Mouse (Mus musculus) E14TG2a.4 (cell line): ENCODE measurements around the gene Pdzph1.

Experiments
- H3K27me3 ChIP-seq: 2 replicates; pipeline ENCODE4 v1.6.1; 2014; ENCODE audit warnings: low read length, control low read depth; ENCODE audit not compliant: insufficient read depth
- H3K36me3 ChIP-seq: 2 replicates; pipeline ENCODE4 v1.6.1; 2014; ENCODE audit warnings: low read length, control low read depth; ENCODE audit not compliant: insufficient read depth
- H3K4me1 ChIP-seq: replicated peaks from 2 replicates; pipeline ENCODE4 v1.6.1; 2014; ENCODE audit warnings: low read depth, low read length, control low read depth
- H3K4me3 ChIP-seq: replicated peaks from 2 replicates; pipeline ENCODE4 v1.5.1; 2014; ENCODE audit warnings: mild to moderate bottlenecking, low read length
- H3K9me3 ChIP-seq: 2 replicates; pipeline ENCODE4 v1.6.1; 2014; ENCODE audit warnings: low read length, control low read depth
- CTCF ChIP-seq: conservative IDR thresholded peaks from 2 replicates; pipeline ENCODE4 v1.5.1; 2014; ENCODE audit warnings: low read length
- NANOG ChIP-seq: IDR thresholded peaks from 2 replicates; pipeline ENCODE4 v1.6.1; 2014; ENCODE audit warnings: borderline replicate concordance, low read length, mixed read lengths
- POU5F1 ChIP-seq: IDR thresholded peaks from 2 replicates; pipeline ENCODE4 v1.6.1; 2014; ENCODE audit warnings: low read length, borderline replicate concordance

Pdzph1 gene

DNA sequence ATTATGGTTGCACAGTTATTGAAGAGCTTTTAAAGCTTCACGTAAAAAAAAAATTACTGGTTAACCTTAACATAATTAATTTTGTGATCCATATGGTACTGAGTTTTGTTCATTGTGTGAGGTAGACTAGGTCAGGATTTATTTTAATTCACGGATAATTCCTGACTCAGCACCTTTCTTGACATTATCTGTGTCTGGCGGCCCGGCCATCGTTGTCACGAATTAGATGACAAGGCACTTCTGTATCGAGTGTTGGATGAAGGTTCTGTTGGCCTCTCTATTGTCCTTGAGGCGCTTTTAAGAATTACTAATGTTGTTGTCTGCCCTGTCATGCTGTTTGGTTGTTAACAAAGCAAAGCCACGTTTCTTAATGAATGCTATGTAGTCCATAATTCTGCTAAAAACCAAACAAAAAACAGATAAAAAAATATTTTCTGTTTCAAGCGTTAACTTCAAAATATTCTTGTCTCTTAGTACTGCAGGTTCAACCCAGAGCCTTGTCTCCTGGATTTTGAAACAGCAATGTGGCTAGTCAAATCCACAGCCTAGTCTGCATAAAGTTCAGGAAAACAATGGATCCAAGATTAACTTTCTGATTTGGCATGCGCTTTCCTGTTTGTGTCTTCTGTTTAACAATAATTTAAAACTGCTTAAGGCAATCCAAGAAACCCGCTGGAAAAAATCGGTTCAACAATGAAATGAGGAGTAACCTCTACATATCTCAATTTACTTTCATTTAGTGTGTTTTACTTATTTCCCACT is 20.6 kb upstream of the Pdzph1 start:
- no peaks in the 10 kb centered on the region for H3K36me3 ChIP-seq
- H3K9me3 ChIP-seq: no peaks in the 10 kb centered on the region
- no peak overlapping the region for H3K4me3 ChIP-seq
- H3K4me1 ChIP-seq: peaks cover 6% of the 10 kb centered on the region; the same call in 1 of the 2 replicates
- no peak for TF ChIP-seq NANOG
- no peak for TF ChIP-seq CTCF
- TF ChIP-seq POU5F1: no peak
- H3K27me3 ChIP-seq: no peaks in the 10 kb centered on the region

DNA sequence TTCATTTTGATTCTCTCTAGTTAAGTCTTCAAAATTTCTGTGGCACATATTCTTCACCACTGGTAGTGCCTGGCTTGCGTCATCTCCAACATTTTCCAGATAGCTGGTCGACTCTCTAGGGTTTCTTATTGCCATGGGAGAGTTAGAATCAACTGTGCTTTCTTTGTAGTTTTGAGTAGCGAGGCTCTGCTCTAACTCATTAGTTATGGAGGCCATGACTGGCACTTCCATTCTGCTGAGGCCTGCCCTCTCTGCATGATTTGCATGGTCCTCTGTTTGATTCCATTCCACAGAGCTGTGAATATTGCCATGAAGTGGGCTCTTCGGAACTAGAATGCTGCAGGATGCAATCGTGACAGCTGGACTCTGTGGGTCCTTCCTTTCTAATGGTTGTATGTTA is 17.9 kb downstream of the Pdzph1 start:
- H3K4me1 ChIP-seq: no peaks in the 10 kb centered on the region
- H3K9me3 ChIP-seq: no peaks in the 10 kb centered on the region
- no peaks in the 10 kb centered on the region for H3K27me3 ChIP-seq
- H3K4me3 ChIP-seq: no peak overlapping the region
- no peak for TF ChIP-seq NANOG
- TF ChIP-seq CTCF: no peak
- no peak for TF ChIP-seq POU5F1
- H3K36me3 ChIP-seq: no peaks in the 10 kb centered on the region

DNA sequence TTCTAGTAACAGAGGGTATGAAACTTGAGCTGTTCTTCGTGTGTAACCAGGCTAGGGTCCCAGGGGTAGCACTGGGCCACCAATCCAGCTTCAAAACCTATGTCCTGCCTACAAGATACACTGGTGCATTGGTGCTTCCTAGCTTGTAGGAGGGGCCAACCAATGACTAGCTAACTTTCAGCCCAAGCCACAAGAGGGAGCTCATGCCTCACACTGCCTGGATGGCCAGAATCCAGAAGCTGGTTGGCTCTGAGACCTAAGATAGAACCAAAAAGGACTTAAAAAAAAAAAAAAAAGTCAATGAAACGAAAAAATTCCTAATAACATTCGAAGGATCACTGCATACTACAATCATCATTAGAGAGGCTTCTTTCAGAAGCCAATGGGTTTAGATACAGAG is 31.3 kb downstream of the Pdzph1 start:
- Histone ChIP-seq H3K36me3 (no peaks in the 10 kb centered on the region), H3K9me3 (no peaks in the 10 kb centered on the region), H3K4me1 (no peaks in the 10 kb centered on the region), H3K4me3 (no peak overlapping the region), H3K27me3 (no peaks in the 10 kb centered on the region)
- TF ChIP-seq NANOG (no peak), CTCF (peak; percentile 38)

DNA sequence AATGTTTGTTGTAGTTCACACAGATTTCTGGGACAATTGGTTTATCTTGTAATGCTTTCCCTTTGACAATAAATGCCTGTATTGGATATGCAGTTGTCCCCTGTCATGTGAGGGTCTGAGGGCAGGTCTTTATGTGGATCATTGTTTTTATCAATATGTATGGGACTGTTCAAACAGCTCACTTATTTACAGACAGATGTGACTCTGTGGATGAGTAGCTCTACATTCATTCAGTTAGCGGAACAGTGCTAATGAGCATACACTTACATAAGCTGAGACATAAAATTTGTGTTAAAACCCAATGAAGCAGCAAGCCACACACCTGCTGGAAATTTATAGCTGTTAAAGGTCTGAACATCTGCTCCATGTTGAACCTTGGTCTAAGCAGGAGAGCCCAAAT is 34.1 kb downstream of the Pdzph1 start:
- no peaks in the 10 kb centered on the region for H3K4me1 ChIP-seq
- no peak for TF ChIP-seq NANOG
- no peak for TF ChIP-seq POU5F1
- no peak for TF ChIP-seq CTCF
- H3K27me3 ChIP-seq: no peaks in the 10 kb centered on the region
- no peak overlapping the region for H3K4me3 ChIP-seq
- no peaks in the 10 kb centered on the region for H3K36me3 ChIP-seq
- H3K9me3 ChIP-seq: no peaks in the 10 kb centered on the region

DNA sequence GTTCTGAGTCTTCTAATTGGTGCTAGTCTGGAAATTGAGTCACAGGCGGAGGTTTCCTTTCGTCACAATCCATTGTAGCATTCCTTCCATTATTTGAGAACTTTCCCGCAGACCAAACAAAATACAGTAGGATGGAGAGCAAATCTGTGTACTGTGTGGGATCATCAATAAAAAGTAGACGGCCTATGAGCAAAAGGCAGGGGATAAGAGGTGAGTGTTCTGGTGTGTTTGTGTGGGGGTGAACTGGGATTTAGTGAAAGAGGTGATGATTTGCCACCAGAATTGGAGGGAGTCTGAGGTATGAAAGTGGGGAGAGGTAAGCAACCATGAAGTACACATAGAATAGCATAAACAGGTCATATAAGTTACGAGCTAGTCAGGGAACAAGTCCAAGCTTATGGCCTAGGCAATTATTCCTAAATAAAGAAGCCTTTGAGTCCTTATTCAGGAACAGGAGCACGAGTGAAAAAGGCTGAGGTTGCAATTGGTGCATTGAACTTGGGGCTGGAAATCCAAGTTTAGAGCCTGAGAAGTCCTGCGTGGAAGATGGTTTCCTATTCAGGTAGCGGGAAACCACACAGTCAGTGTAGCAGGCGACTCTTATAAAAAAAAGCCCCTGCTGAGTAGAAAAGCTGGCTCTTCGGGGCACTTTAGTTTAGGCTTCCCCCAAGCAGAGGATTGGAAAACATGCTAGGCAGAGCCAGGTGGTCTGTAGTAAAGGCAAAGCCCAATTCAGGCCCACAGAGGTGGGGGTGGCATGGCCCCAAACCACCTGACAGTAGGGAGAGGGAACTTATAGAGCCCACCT is 48.0 kb downstream of the Pdzph1 start:
- Histone ChIP-seq H3K4me3 (no peak overlapping the region), H3K9me3 (no peaks in the 10 kb centered on the region), H3K4me1 (0 out of 2 replicates have a peak, but pooled peaks cover 1% of the 10 kb centered on the region), H3K36me3 (no peaks in the 10 kb centered on the region), H3K27me3 (no peaks in the 10 kb centered on the region)
- TF ChIP-seq CTCF (no peak), POU5F1 (no peak), NANOG (no peak)

DNA sequence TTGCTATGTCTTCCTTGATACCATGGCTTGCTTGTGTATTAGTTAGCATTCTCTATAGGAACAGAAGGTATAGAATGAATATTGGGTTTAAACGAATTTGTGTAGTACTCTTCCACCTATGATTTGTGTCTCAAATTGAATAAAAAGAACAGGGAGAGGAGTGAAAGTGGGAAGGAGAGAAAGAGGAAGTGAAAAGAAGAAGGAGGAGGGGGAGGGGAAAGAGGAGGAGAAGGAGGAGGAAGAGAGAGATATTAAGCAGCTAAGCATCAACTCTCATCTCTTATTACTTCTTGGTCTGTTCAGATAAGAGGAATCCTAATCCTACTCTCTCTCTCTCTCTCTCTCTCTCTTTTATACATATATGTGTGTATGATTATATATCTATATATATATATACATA is 52.6 kb downstream of the Pdzph1 start:
- Histone ChIP-seq H3K4me3 (no peak overlapping the region), H3K4me1 (peaks cover 4% of the 10 kb centered on the region), H3K36me3 (no peaks in the 10 kb centered on the region), H3K9me3 (no peaks in the 10 kb centered on the region), H3K27me3 (no peaks in the 10 kb centered on the region)
- TF ChIP-seq CTCF: no peak
- TF ChIP-seq POU5F1: no peak
- no peak for TF ChIP-seq NANOG

DNA sequence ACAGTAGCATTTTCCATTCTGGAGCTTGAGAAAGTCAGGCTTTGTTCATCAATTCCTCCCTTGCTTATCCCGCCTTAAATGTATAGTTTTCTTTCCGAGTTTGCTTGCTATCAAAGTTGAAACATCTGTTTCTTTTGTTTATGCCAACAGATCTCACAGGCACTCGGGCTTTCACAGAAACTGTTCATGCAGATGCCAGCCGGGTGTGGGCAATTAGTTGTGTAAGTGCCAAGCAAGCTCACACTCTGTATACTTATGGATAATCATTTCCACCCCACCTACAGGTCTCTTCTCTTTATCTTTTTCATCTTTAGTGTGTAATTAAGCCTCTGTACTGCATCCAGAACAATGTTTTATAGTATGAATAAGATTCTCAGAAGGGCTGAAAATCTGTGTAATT is 53.6 kb downstream of the Pdzph1 start:
- Histone ChIP-seq H3K36me3 (no peaks in the 10 kb centered on the region), H3K9me3 (no peaks in the 10 kb centered on the region), H3K4me1 (peaks cover 11% of the 10 kb centered on the region), H3K27me3 (no peaks in the 10 kb centered on the region), H3K4me3 (no peak overlapping the region)
- no peak for TF ChIP-seq POU5F1
- TF ChIP-seq NANOG: no peak
- no peak for TF ChIP-seq CTCF

DNA sequence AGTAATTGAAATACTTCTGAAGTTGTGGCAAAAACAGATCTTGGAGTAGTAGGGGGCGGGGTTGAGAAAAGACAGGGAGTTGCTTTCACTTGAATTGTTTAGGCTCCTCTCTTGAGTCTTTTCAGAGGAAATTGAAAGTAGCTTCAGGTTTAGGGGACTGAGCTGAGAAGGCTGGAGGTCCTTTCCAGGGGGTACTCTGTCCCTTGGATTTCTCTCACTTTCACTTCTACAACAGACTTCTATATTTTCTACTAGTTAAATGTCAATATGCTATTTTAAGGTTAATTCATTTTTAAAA is 58.2 kb downstream of the Pdzph1 start:
- Histone ChIP-seq H3K36me3 (no peaks in the 10 kb centered on the region), H3K4me1 (peaks cover 24% of the 10 kb centered on the region), H3K27me3 (no peaks in the 10 kb centered on the region), H3K9me3 (no peaks in the 10 kb centered on the region), H3K4me3 (0 out of 2 replicates have a peak overlapping the region, but pooled peaks have one; percentile 4)
- TF ChIP-seq NANOG (no peak), POU5F1 (no peak), CTCF (no peak)
